Mouse (Mus musculus) thymus, postnatal 14 days (tissue): ENCODE measurements at regions not wholly inside any gene's neighbourhood (a gene's known extent, or its start where the extent isn't known, plus 50 kb on each side); places are given as distances from the start of the nearest gene placed in this dataset.

ENCODE experiments used
- DNase-seq: peaks from one replicate; pipeline ENCODE4 v3.0.0; 2021

DNA sequence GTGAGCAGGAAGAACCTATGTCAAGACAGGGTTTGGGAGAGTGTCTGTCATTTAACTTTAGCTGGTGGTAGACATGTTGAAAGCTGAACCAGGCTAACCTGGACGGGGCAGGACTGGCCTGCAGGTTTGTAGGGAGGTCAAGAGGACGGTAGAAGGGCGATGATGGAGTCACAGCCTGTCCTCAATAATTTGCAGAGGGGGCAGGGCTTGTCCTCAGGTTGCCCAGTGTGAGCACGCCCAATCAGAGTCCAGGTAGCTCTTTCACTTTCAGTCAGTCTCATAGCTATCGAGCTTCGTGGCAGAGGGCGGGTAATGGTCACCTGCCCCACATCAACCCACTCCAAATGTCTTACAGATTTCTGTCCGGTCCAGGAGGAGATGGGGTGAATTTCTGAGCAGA lies 85.5 kb upstream of the 1600014C23Rik start:
- no peak for DNase-seq

GRCm38 (mm10) chr17:45816566-45816965 lies 82.9 kb upstream of the 1600014C23Rik start:
- DNase-seq, result no peak

GRCm38 (mm10) chr17:45815833-45816232 lies 82.2 kb upstream of the 1600014C23Rik start:
- DNase-seq, result no peak

DNA sequence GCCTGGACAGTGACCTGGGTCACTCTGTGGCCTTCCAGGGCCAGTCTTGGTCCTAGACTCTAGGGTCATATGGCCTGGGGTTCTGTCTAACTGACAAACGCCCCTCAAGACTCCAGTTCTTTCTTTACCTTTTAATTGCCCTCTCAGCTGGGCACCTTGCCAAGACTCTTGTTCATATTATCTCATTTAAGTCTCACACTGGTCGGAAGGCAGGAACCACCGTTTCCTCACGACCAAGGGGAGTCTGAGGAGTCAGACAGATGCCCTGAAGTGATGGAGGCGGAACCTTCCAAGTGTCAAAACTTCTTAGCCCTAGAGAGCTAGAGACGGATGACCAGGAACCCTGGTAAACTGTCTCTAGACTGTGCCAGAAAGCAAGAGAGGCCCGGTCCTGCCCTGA lies 81.7 kb upstream of the 1600014C23Rik start:
- DNase-seq, result no peak

DNA sequence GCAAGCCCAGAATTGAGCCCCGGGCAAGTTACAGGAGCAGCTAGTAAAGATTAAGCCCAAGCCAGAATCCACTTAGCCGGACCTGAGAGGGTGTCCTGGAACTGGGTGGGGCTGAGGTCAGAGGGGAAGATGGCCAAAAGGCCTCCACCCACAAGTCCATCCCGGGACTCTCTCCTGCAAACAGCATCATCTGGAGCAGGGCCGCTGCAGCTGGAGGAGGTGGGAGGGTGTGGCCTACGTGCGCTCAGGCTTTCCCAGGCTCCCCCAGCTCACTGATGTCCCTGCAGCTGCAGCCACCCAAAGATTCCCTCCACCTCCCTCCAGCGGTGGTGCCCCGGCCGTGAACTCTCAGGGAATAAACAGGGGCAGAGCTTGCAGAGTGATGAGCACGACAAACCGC lies 80.9 kb upstream of the 1600014C23Rik start:
- DNase-seq, result no peak

GRCm38 (mm10) chr17:45813956-45814355 lies 80.3 kb upstream of the 1600014C23Rik start:
- no peak for DNase-seq

- no peak for DNase-seq
Measured at GRCm38 (mm10) chr17:45812289-45812955, 78.8 kb upstream of the 1600014C23Rik start.

DNA sequence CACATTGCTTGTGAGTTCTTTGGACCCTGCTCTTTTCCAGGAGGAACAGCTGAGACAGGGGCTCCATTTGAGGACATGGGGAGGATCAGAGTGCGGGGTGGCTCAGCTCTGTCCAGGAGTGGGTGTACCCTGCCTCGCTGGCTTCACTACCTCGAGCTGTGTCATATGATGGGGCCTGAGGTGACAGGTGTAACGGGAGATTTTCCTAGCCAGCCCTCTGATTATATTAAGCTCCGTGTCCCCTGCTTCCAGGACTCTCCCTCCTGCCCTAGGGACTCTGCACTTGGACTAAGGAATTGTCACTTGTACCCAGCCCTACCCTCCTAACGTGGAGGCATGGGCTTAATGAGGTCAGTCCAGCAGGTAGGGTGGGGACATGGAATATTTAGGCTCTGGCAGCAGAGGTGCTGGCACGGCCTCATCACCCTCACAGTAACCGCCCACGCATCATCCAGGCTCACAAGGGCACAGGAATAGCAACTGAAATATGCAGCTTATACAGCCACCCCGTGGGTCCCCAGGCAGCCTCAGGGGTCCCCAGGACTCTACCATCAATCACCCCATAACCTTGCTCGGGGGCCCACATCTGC lies 78.1 kb upstream of the 1600014C23Rik start:
- no peak for DNase-seq

DNA sequence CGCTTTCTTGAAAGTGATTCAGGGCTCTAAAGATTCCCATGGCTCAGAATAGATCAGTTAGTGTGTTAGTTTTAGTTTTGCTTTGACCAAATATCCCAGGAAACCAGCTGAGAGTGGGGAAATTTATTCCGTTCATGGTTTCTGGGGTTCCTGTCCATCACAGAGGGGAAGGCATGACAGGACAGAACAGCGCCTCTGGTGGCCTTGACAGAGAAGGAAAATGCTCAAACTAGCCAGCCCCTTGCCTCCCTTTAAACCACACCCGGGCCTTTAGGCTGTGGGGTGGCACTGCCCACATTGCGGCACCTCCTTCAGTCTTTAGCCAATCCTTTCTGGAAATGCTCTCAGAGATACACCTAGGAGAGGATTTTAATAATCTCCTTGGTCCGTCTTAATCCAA lies 76.1 kb upstream of the 1600014C23Rik start:
- no peak for DNase-seq

- no peak for DNase-seq
Measured at GRCm38 (mm10) chr17:45808374-45808773, 74.7 kb upstream of the 1600014C23Rik start.

GRCm38 (mm10) chr17:45807452-45807851 lies 73.8 kb upstream of the 1600014C23Rik start:
- DNase-seq, result no peak

DNA sequence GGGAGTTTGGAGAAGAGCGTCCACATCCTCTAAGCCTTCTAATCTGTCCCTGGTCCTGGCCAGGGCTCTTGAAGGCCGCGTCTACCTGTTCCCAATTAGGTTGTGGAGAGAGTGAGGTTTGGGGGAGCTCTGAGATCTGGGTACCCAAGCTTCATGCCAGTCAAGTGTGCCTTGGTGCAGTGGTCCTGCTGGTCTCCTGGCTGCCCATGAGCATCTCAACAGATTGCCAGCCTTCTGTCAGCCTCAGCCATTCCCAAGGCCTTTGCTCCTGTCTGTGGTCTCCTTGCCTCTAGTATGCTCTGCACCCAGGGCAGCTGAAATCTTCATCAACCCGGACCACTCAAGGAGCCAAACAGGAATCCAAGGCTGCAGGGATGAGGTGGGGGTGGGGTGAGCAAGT lies 73.2 kb upstream of the 1600014C23Rik start:
- no peak for DNase-seq

DNA sequence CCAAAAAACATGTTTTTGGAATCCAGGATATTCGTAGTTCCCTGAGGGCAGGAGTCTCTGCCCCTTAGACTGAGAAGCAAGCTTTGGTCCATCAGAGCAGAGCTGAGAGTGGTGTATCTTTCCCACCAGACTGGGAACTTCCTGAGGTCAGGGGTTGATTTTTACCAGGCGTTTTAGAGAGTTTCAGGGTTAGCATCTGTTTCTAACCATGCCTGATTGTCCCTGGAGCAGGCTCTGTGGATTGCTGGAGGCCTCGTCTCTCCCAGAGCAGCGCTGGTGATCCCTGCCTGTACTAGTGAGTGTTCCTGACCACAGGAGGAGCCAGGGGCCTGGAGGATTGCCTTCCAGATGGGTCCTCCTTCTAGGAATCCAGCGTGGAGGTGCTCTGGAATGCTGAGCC lies 72.8 kb upstream of the 1600014C23Rik start:
- no peak for DNase-seq

GRCm38 (mm10) chr17:45805471-45806082 lies 71.9 kb upstream of the 1600014C23Rik start:
- peak; percentile 73 for DNase-seq

GRCm38 (mm10) chr17:45803331-45803730 lies 69.7 kb upstream of the 1600014C23Rik start:
- no peak for DNase-seq

- DNase-seq, result no peak
Measured at GRCm38 (mm10) chr17:45802439-45802838, 68.8 kb upstream of the 1600014C23Rik start.

GRCm38 (mm10) chr17:45799725-45800124 lies 66.1 kb upstream of the 1600014C23Rik start:
- DNase-seq, result no peak

DNA sequence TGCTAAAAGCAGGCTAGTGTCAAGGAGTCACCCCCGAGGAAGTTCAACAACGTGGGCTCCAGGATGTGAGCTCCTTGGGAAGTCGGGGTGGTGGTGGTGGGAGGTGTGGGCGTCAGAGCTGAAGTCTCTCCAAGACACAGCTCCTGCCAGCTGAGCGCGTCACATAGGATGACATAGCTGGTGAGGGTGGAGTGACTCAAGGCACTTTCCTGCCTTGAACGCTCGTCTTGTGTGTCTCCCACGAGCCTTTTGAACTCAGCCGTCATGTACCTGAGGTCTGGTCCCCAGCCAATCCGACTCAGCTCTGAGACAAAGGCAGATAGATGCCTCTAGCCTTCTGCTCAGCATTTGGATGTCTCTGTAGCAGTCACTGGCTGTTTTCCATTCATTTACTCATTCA lies 65.4 kb upstream of the 1600014C23Rik start:
- no peak for DNase-seq

- no peak for DNase-seq
Measured at GRCm38 (mm10) chr17:45798456-45798855, 64.8 kb upstream of the 1600014C23Rik start.

DNA sequence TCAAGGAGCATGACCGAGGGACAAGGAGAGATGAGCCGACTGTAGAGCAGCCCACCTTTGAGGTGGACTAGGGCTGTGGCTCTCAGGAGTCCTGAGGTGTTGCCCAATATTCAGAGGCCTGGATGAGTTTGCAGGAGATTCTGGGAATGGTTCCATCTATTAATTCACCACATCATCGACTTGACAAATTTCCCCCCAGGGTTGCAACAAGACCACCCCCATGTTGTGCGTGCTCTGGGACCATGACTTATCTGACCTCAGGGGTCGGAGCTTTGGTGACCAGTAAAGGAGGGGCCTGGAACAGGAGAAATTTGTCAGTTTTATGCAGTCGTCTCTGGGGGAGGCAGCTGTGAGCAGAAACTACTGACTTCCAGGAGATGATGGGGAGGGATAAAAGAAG lies 63.5 kb upstream of the 1600014C23Rik start:
- DNase-seq, result no peak

GRCm38 (mm10) chr17:45794926-45795325 lies 61.3 kb upstream of the 1600014C23Rik start:
- DNase-seq, result no peak

DNA sequence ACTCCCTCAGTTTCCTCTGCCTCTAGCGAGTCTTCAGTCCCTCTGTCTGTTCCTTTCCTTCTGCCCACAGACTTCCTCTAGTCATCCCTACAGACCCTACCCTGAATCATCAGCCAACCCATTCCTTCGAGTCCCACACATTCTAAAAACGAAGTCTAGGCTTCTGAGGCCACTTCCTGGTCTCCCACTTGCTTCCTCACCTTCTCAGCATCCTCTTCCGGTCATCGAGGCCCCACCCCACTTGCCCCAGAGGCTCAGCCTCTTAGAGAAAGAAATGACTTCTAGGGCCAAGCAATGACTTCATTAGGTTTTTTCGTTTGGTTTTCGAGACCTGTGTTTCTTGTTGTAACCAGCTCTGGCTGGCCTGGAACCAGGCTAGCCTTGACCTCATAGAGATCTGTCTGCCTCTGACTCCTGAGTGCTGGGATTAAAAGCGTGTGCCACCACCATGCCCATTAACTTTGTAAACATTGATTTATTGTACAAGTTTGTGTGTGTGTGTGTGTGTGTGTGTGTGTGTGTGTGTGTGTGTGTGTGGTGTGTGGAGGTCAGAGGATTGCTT lies 57.4 kb upstream of the 1600014C23Rik start:
- DNase-seq, result no peak

GRCm38 (mm10) chr17:45789777-45790176 lies 56.1 kb upstream of the 1600014C23Rik start:
- DNase-seq, result no peak

- no peak for DNase-seq
Measured at GRCm38 (mm10) chr17:45784905-45785304, 51.3 kb upstream of the 1600014C23Rik start.
